21 mouse cellular contexts compared by ENCODE assay signal in genomic region chr7:115543596-115543995, GRCm38 (mm10).
"Had no signal": no experiment of that assay in that cellular context is flagged by ENCODE, and none has a peak within 500 bp of the region (broad histone marks: within the 10 kb centered on the region; RNA-seq: fewer than 3 reads in every experiment).

No protein-coding gene starts in this region.

- H3K4me3 ChIP-seq: heart, embryonic 13.5 days; heart, embryonic 15.5 days; hindbrain, embryonic 13.5 days; hindbrain, embryonic 15.5 days; layer of hippocampus, adult 2 months; left cerebral cortex, adult 2 months; limb, embryonic 13.5 days; limb, embryonic 15.5 days; liver, embryonic 12.5 days had no signal

- H3K9me3 ChIP-seq: heart, embryonic 13.5 days; heart, embryonic 15.5 days; hindbrain, embryonic 13.5 days; hindbrain, embryonic 15.5 days; limb, embryonic 13.5 days; limb, embryonic 15.5 days; liver, embryonic 12.5 days had no signal

- H3K27ac ChIP-seq: heart, embryonic 13.5 days; heart, embryonic 15.5 days; hindbrain, embryonic 13.5 days; hindbrain, embryonic 15.5 days; hindbrain, postnatal 0 days; layer of hippocampus, adult 2 months; left cerebral cortex, adult 2 months; limb, embryonic 13.5 days; limb, embryonic 15.5 days; liver, embryonic 12.5 days; liver, embryonic 14.5 days had no signal

- H3K27me3 ChIP-seq: heart, embryonic 13.5 days; heart, embryonic 15.5 days; hindbrain, embryonic 15.5 days; limb, embryonic 13.5 days; limb, embryonic 15.5 days; liver, embryonic 12.5 days had no signal

- H3K4me1 ChIP-seq: hindbrain, embryonic 15.5 days had no signal

- H3K9ac ChIP-seq: heart, embryonic 13.5 days; heart, embryonic 15.5 days; hindbrain, embryonic 13.5 days; hindbrain, embryonic 15.5 days; limb, embryonic 13.5 days; limb, embryonic 15.5 days; liver, embryonic 12.5 days; liver, embryonic 14.5 days had no signal

- H3K36me3 ChIP-seq: heart, embryonic 15.5 days; hindbrain, embryonic 13.5 days; hindbrain, embryonic 15.5 days had no signal

- DNase-seq: gastrocnemius, postnatal 10 days; gastrocnemius, postnatal 25 days; heart, adult 18-20 months; heart, postnatal 36 days; kidney, adult 11 months; kidney, adult 8-10 months; kidney, postnatal 10 days; kidney, postnatal 25 days; kidney, postnatal 4 days; lung, adult 18-20 months had no signal
